Comparison of ENCODE assay signal across 9 mouse cellular contexts in the genomic region with DNA sequence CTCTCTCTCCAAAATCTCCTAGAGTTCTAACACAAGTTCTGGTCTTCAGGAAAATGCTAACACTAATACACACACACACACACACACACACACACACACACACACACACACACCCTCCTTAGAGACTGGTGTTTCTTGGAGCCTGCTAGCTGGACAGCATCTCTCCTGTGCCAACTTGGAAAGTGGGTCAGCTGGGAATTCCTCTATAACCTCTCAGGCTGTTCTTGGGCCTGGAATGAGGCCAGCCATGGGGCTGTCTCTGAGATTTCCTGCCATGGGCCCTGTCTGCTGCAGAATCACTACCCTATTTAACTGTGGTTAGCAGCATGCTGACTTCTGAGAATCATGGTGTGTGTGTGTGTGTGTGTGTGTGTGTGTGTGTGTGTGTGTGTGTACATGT. TPM values are rescaled to one million over a fixed set of nuclear protein-coding genes. Genes with fewer than 3 reads are reported as not detected.
A peak's percentile ranks its signal among the peaks of the same experiment; 100 is the strongest.
DNase-seq lines count a peak whose midpoint lies in the region; ATAC-seq and TF ChIP-seq lines count a peak whose summit lies in the region.
"Had no signal": no experiment of that assay in that cellular context is flagged by ENCODE, and none has a peak within 500 bp of the region (broad histone marks: within the 10 kb centered on the region; RNA-seq: fewer than 3 reads in every experiment).

No protein-coding gene starts in this region.

- H3K4me2 ChIP-seq in limb, embryonic 14.5 days (replicated peaks; ENCODE audit: low read depth, low read length, severe bottlenecking): no peak overlapping the region
- H3K4me2 ChIP-seq: midbrain, embryonic 12.5 days had no signal

- no peak for TF ChIP-seq POLR2A in limb, embryonic 14.5 days (IDR thresholded peaks at IDR 0.05; ENCODE audit: borderline replicate concordance, extremely low read depth, insufficient read depth, insufficient read length)

- no peaks in the 10 kb centered on the region for H3K36me3 ChIP-seq in limb, embryonic 14.5 days (ENCODE audit: control insufficient read depth, insufficient read depth, low read length)
- no peaks in the 10 kb centered on the region for H3K36me3 ChIP-seq in limb, embryonic 10.5 days
- H3K36me3 ChIP-seq: midbrain, embryonic 12.5 days had no signal

- peaks cover 10% of the 10 kb centered on the region for H3K4me1 ChIP-seq in limb, embryonic 14.5 days (ENCODE audit: control insufficient read depth, insufficient read depth, low read length)
- peaks cover 8% of the 10 kb centered on the region for H3K4me1 ChIP-seq in limb, embryonic 10.5 days

- peak; percentile 35 for DNase-seq in gastrocnemius, postnatal 10 days
- DNase-seq in gastrocnemius, postnatal 25 days: no peak
- peak; percentile 55 for DNase-seq in limb, embryonic 14.5 days (ENCODE audit: low spot score)
- DNase-seq in limb, embryonic 10.5 days (ENCODE audit: low spot score): no peak
- peak; percentile 42 for DNase-seq in cerebellum, adult 9-11 months
- DNase-seq in lung, postnatal 14 days: peak; percentile 68
- DNase-seq in natural killer cell, adult 2 months (ENCODE audit: low spot score in 2 of 2): no peak

- no peak overlapping the region for H3K4me3 ChIP-seq in limb, embryonic 14.5 days (replicated peaks; ENCODE audit: low read length)
- no peak overlapping the region for H3K4me3 ChIP-seq in limb, embryonic 10.5 days
- H3K4me3 ChIP-seq: midbrain, embryonic 12.5 days had no signal

- no peaks in the 10 kb centered on the region for H3K9me3 ChIP-seq in limb, embryonic 14.5 days (ENCODE audit: control insufficient read depth, low read length)
- H3K9me3 ChIP-seq in limb, embryonic 10.5 days (replicated peaks): no peaks in the 10 kb centered on the region
- H3K9me3 ChIP-seq: midbrain, embryonic 12.5 days had no signal

- no peaks in the 10 kb centered on the region for H3K27me3 ChIP-seq in limb, embryonic 14.5 days (ENCODE audit: control insufficient read depth, insufficient read depth, low read length)
- peaks cover 5% of the 10 kb centered on the region; the same call in 1 of the 2 replicates for H3K27me3 ChIP-seq in limb, embryonic 10.5 days (ENCODE audit: low read depth, poor library complexity, severe bottlenecking)
- H3K27me3 ChIP-seq: midbrain, embryonic 12.5 days had no signal

- no peak for ATAC-seq in limb, embryonic 14.5 days (ENCODE audit: low FRiP score, low read depth)
- no peak for ATAC-seq in megakaryocyte progenitor cell, adult 5-6 weeks (replicated peaks; ENCODE audit: poor library complexity)

- peak overlapping the region; percentile 33; the same call in 1 of the 2 replicates for H3K27ac ChIP-seq in limb, embryonic 14.5 days (replicated peaks; ENCODE audit: low read depth, low read length)
- no peak overlapping the region for H3K27ac ChIP-seq in limb, embryonic 10.5 days
- H3K27ac ChIP-seq: midbrain, embryonic 12.5 days had no signal

- no peak overlapping the region for H3K9ac ChIP-seq in limb, embryonic 14.5 days (ENCODE audit: low read depth, low read length, severe bottlenecking)
- H3K9ac ChIP-seq: midbrain, embryonic 12.5 days had no signal

RNA-seq across cellular contexts. Expression of a gene that starts 40.3 kb away (rescaled TPM):
- under 1 TPM; 0.23 to 0.31 TPM for total RNA-seq in gastrocnemius, postnatal 10 days (2021)
- total RNA-seq in gastrocnemius, postnatal 25 days (2021): not detected
- 1.2 and 1.4 TPM in 2 replicates for polyA plus RNA-seq in limb, embryonic 14.5 days (2012; rRNA removed)
- 1.1 and 2.0 TPM in 2 replicates for polyA plus RNA-seq in limb, embryonic 14.5 days (2014; fragmentation: Nextera tagmentation; extraction: Ambion mirVana)
- polyA plus RNA-seq in limb, embryonic 10.5 days (2016; fragmentation: Nextera tagmentation; extraction: Ambion mirVana): not detected in 2 replicates
- total RNA-seq in megakaryocyte progenitor cell, adult 5-6 weeks (2015): 0.10 TPM in 1 of 2 replicates, not detected in the other
- total RNA-seq in megakaryocyte progenitor cell, adult 5-6 weeks (2017): 0.27 TPM in 1 of 2 replicates, not detected in the other

RNA-seq across cellular contexts. Expression of a gene that starts 41.2 kb away (rescaled TPM):
- 10 to 100 TPM; 12.3 to 14.4 TPM for total RNA-seq in gastrocnemius, postnatal 10 days (2021)
- total RNA-seq in gastrocnemius, postnatal 25 days (2021): 1 to 10 TPM; 5.7 to 7.8 TPM
- 33.9 and 35.2 TPM in 2 replicates for polyA plus RNA-seq in limb, embryonic 14.5 days (2012; rRNA removed)
- 39.2 and 41.7 TPM in 2 replicates for polyA plus RNA-seq in limb, embryonic 14.5 days (2014; fragmentation: Nextera tagmentation; extraction: Ambion mirVana)
- 2.4 and 4.2 TPM in 2 replicates for polyA plus RNA-seq in limb, embryonic 10.5 days (2016; fragmentation: Nextera tagmentation; extraction: Ambion mirVana)
- not detected in 2 replicates for total RNA-seq in megakaryocyte progenitor cell, adult 5-6 weeks (2015)
- total RNA-seq in megakaryocyte progenitor cell, adult 5-6 weeks (2017): 0.07 TPM in 1 of 2 replicates, not detected in the other

RNA-seq across cellular contexts. Expression of a gene that starts 56.7 kb away (rescaled TPM):
- total RNA-seq in gastrocnemius, postnatal 10 days (2021): 1 to 10 TPM; 7.8 to 8.5 TPM
- total RNA-seq in gastrocnemius, postnatal 25 days (2021): 1 to 10 TPM; 6.3 to 6.6 TPM
- 46.1 and 46.9 TPM in 2 replicates for polyA plus RNA-seq in limb, embryonic 14.5 days (2012; rRNA removed)
- 59.0 and 64.6 TPM in 2 replicates for polyA plus RNA-seq in limb, embryonic 14.5 days (2014; fragmentation: Nextera tagmentation; extraction: Ambion mirVana)
- polyA plus RNA-seq in limb, embryonic 10.5 days (2016; fragmentation: Nextera tagmentation; extraction: Ambion mirVana): 92.0 and 94.8 TPM in 2 replicates
- total RNA-seq in megakaryocyte progenitor cell, adult 5-6 weeks (2015): 35.9 and 40.7 TPM in 2 replicates
- total RNA-seq in megakaryocyte progenitor cell, adult 5-6 weeks (2017): 41.5 and 48.7 TPM in 2 replicates

Comparison
In these comparisons a context has a peak if more than half of its experiments do, and no peak if none do; other contexts are left out.
1. DNase-seq: peak in gastrocnemius, postnatal 10 days (single experiment), limb, embryonic 14.5 days (single experiment), cerebellum, adult 9-11 months (single experiment) and lung, postnatal 14 days (single experiment); none in gastrocnemius, postnatal 25 days (single experiment), limb, embryonic 10.5 days (single experiment) and natural killer cell, adult 2 months (0 of 2).
2. RNA of a gene that starts 41.2 kb away (total RNA-seq): 12.3 to 14.4 TPM in gastrocnemius, postnatal 10 days and 5.7 to 7.8 TPM in gastrocnemius, postnatal 25 days; 0.07 TPM in megakaryocyte progenitor cell, adult 5-6 weeks; every median in the first group is over 4 times any median in the second.